Mouse (Mus musculus): ENCODE results near the gene Fam122a.

DNA sequence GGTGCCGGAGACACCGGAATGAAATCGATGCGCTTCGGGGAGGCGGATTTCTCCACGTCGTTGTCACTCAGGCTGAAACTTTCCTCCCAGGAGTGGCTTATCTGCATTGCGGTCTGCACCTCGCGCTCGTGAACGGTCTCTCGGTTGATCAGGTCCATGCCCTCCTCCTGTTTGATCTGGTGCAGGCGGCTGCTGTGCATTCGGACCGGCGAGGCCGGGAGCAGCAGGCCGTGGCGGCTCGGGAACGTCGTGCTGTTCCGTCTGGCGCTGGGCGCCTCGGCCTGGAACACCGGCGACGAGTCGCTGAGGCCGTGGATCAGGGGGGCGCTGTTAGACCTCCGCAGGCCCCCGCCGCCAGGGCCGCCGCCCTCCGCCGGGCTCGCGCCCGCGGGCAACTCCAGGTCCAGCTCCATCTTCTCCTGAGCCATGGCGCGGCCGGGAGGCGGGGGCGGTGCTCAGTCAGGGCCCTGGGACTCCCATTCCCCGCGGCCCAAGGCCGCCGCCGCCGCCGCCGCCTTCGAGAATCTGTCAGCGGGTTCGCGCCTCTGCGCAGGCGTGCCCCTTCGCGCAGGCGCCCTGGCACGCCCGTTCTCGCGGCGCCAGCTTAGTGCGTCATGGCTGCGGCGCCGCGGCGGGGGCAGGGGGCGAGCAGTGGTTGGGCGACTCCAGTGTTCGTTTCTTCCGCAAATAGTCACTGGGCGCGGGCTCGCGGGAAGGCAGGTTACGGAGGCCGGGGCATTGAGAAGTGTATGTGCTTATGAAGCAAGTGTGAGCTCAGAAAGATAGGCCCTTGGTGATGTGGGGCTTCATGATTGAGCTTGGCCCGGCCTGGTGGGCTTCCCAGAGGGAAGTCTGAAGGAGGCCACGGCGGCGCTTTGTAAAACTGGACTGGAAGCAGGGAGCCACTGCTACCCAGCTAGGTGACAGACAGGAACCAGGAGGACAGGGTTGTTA, at the start of gene Fam122a:
- TF ChIP-seq GATA1 (IDR thresholded peaks at IDR 0.05; ENCODE audit: low read length) (peak; percentile 78), TAL1 (IDR thresholded peaks at IDR 0.05; ENCODE audit: low read length) (no peak)

Measured in erythroblast, embryonic 14.5 days (primary cell).